Mouse (Mus musculus): ENCODE measurements around the gene 1700010B08Rik. TPM values are rescaled to one million over a fixed set of nuclear protein-coding genes. Genes with fewer than 3 reads are reported as not detected.

1700010B08Rik gene
- polyA plus RNA-seq, 1 experiment, result 0.05 TPM

- TF ChIP-seq USF1 (IDR thresholded peaks at IDR 0.05; ENCODE audit: low read depth) (no peak), REST (IDR thresholded peaks at IDR 0.05; ENCODE audit: insufficient read depth, insufficient read length) (no peak), E2F4 (IDR thresholded peaks at IDR 0.05; ENCODE audit: insufficient read depth) (no peak), POLR2A (IDR thresholded peaks at IDR 0.05; ENCODE audit: insufficient read length, low read depth) (no peak), MAX (IDR thresholded peaks at IDR 0.05; ENCODE audit: low read depth) (no peak), MYOG (IDR thresholded peaks at IDR 0.05; ENCODE audit: control insufficient read depth in 1 of 3, insufficient read depth in 1 of 3, insufficient read length in 2 of 3, low read depth in 2 of 3) (no peak), CEBPB (IDR thresholded peaks at IDR 0.05; ENCODE audit: insufficient read depth, poor library complexity, severe bottlenecking) (no peak), POLR2AphosphoS2 (IDR thresholded peaks at IDR 0.05; ENCODE audit: insufficient read length, low read depth) (no peak), MYOD1 (IDR thresholded peaks at IDR 0.05; ENCODE audit: control insufficient read depth in 1 of 3, insufficient read length in 2 of 3, low read depth in 2 of 3) (no peak), SRF (IDR thresholded peaks at IDR 0.05; ENCODE audit: control insufficient read depth, insufficient read length, low read depth) (no peak), TCF3 (IDR thresholded peaks at IDR 0.05; ENCODE audit: insufficient read length, low read depth) (no peak), TCF12 (IDR thresholded peaks at IDR 0.05; ENCODE audit: insufficient read depth, poor library complexity, severe bottlenecking) (no peak)
- Histone ChIP-seq H3K27me3 (ENCODE audit: control insufficient read depth, insufficient read depth, insufficient read length) (no peaks in the 10 kb centered on the region), H3ac (ENCODE audit: control insufficient read depth, insufficient read length) (no peak overlapping the region), H3K36me3 (ENCODE audit: control insufficient read depth, insufficient read depth) (no peaks in the 10 kb centered on the region), H3K79me2 (ENCODE audit: control insufficient read depth, insufficient read depth) (no peaks in the 10 kb centered on the region), H3K4me3 (no peak overlapping the region), H3K4me2 (ENCODE audit: low read depth) (no peak overlapping the region)
Measured at GRCm38 (mm10) chr2:173716966-173717365, 2.2 kb upstream of the 1700010B08Rik start.

- Histone ChIP-seq H3K4me2 (ENCODE audit: low read depth) (no peak overlapping the region), H3K4me3 (no peak overlapping the region), H3K27me3 (ENCODE audit: control insufficient read depth, insufficient read depth, insufficient read length) (no peaks in the 10 kb centered on the region), H3K79me2 (ENCODE audit: control insufficient read depth, insufficient read depth) (no peaks in the 10 kb centered on the region), H3ac (ENCODE audit: control insufficient read depth, insufficient read length) (no peak overlapping the region), H3K36me3 (ENCODE audit: control insufficient read depth, insufficient read depth) (no peaks in the 10 kb centered on the region)
- TF ChIP-seq REST (IDR thresholded peaks at IDR 0.05; ENCODE audit: insufficient read depth, insufficient read length), result no peak
- TF ChIP-seq MYOD1 (IDR thresholded peaks at IDR 0.05; ENCODE audit: control insufficient read depth in 1 of 3, insufficient read length in 2 of 3, low read depth in 2 of 3), result no peak
- TF ChIP-seq POLR2A (IDR thresholded peaks at IDR 0.05; ENCODE audit: insufficient read length, low read depth), result no peak
- no peak for TF ChIP-seq TCF12 (IDR thresholded peaks at IDR 0.05; ENCODE audit: insufficient read depth, poor library complexity, severe bottlenecking)
- no peak for TF ChIP-seq SRF (IDR thresholded peaks at IDR 0.05; ENCODE audit: control insufficient read depth, insufficient read length, low read depth)
- no peak for TF ChIP-seq E2F4 (IDR thresholded peaks at IDR 0.05; ENCODE audit: insufficient read depth)
- TF ChIP-seq TCF3 (IDR thresholded peaks at IDR 0.05; ENCODE audit: insufficient read length, low read depth), result no peak
- no peak for TF ChIP-seq CEBPB (IDR thresholded peaks at IDR 0.05; ENCODE audit: insufficient read depth, poor library complexity, severe bottlenecking)
- TF ChIP-seq USF1 (IDR thresholded peaks at IDR 0.05; ENCODE audit: low read depth), result no peak
- no peak for TF ChIP-seq MAX (IDR thresholded peaks at IDR 0.05; ENCODE audit: low read depth)
- TF ChIP-seq MYOG (IDR thresholded peaks at IDR 0.05; ENCODE audit: control insufficient read depth in 1 of 3, insufficient read depth in 1 of 3, insufficient read length in 2 of 3, low read depth in 2 of 3), result no peak
- TF ChIP-seq POLR2AphosphoS2 (IDR thresholded peaks at IDR 0.05; ENCODE audit: insufficient read length, low read depth), result no peak
Measured at GRCm38 (mm10) chr2:173722251-173722857, 3.1 kb downstream of the 1700010B08Rik start.

- H3K4me2 ChIP-seq (ENCODE audit: low read depth), result no peak overlapping the region
- H3K36me3 ChIP-seq (ENCODE audit: control insufficient read depth, insufficient read depth), result no peaks in the 10 kb centered on the region
- H3K4me3 ChIP-seq, result no peak overlapping the region
- H3ac ChIP-seq (ENCODE audit: control insufficient read depth, insufficient read length), result no peak overlapping the region
- no peaks in the 10 kb centered on the region for H3K79me2 ChIP-seq (ENCODE audit: control insufficient read depth, insufficient read depth)
- no peaks in the 10 kb centered on the region for H3K27me3 ChIP-seq (ENCODE audit: control insufficient read depth, insufficient read depth, insufficient read length)
- TF ChIP-seq MAX (IDR thresholded peaks at IDR 0.05; ENCODE audit: low read depth) (no peak), MYOD1 (IDR thresholded peaks at IDR 0.05; ENCODE audit: control insufficient read depth in 1 of 3, insufficient read length in 2 of 3, low read depth in 2 of 3) (no peak), E2F4 (IDR thresholded peaks at IDR 0.05; ENCODE audit: insufficient read depth) (no peak), REST (IDR thresholded peaks at IDR 0.05; ENCODE audit: insufficient read depth, insufficient read length) (no peak), POLR2A (IDR thresholded peaks at IDR 0.05; ENCODE audit: insufficient read length, low read depth) (no peak), SRF (IDR thresholded peaks at IDR 0.05; ENCODE audit: control insufficient read depth, insufficient read length, low read depth) (no peak), TCF3 (IDR thresholded peaks at IDR 0.05; ENCODE audit: insufficient read length, low read depth) (no peak), MYOG (IDR thresholded peaks at IDR 0.05; ENCODE audit: control insufficient read depth in 1 of 3, insufficient read depth in 1 of 3, insufficient read length in 2 of 3, low read depth in 2 of 3) (no peak), CEBPB (IDR thresholded peaks at IDR 0.05; ENCODE audit: insufficient read depth, poor library complexity, severe bottlenecking) (no peak), TCF12 (IDR thresholded peaks at IDR 0.05; ENCODE audit: insufficient read depth, poor library complexity, severe bottlenecking) (no peak), USF1 (IDR thresholded peaks at IDR 0.05; ENCODE audit: low read depth) (no peak), POLR2AphosphoS2 (IDR thresholded peaks at IDR 0.05; ENCODE audit: insufficient read length, low read depth) (no peak)
Measured at GRCm38 (mm10) chr2:173724382-173724781, 5.2 kb downstream of the 1700010B08Rik start.

DNA sequence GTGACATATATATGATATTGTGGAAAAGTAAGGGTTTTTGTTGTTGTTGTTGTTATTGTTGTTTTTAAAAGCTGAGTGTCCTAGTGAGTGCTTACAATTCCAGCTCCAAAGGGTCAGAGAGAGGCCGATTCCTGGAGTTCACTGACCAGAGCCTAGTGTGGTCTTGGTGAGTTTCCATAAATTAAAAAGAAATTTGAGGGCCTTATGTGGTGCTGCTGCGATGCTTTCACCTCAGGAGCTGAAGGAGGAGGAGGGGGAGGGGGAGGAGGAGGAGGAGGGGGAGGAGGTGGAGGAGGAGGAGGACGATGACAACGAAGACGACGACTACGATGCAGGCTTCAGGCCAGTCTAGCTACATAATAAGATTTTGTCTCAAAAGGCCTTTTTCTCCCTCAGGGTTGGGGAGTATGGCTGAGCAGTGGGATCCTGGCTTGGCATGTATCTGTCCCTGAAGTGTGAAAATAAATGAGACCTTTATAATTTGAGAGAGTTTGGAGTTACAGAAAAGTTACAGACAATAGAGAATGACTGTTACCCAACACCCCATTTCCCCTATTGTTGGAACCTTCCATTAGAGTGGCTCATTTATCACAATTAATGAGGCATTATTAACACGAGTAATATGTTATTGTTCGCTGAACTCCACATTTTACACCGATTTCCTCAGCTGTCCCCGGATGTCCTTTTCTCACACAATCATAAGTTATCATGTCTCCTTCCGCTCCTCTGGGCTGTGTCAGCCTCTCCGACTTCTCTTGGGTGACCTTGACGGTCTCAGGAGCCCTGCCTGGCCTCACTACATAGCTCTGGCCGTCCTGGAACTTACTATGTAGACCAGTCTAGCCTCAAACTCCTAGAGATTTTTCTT lies 6.0 kb downstream of the 1700010B08Rik start:
- Histone ChIP-seq H3K79me2 (ENCODE audit: control insufficient read depth, insufficient read depth) (no peaks in the 10 kb centered on the region), H3K36me3 (ENCODE audit: control insufficient read depth, insufficient read depth) (no peaks in the 10 kb centered on the region), H3K4me2 (ENCODE audit: low read depth) (no peak overlapping the region), H3ac (ENCODE audit: control insufficient read depth, insufficient read length) (no peak overlapping the region), H3K4me3 (no peak overlapping the region), H3K27me3 (ENCODE audit: control insufficient read depth, insufficient read depth, insufficient read length) (no peaks in the 10 kb centered on the region)
- TF ChIP-seq POLR2AphosphoS2 (IDR thresholded peaks at IDR 0.05; ENCODE audit: insufficient read length, low read depth) (no peak), REST (IDR thresholded peaks at IDR 0.05; ENCODE audit: insufficient read depth, insufficient read length) (no peak), TCF12 (IDR thresholded peaks at IDR 0.05; ENCODE audit: insufficient read depth, poor library complexity, severe bottlenecking) (no peak), MYOG (IDR thresholded peaks at IDR 0.05; ENCODE audit: control insufficient read depth in 1 of 3, insufficient read depth in 1 of 3, insufficient read length in 2 of 3, low read depth in 2 of 3) (no peak), MYOD1 (IDR thresholded peaks at IDR 0.05; ENCODE audit: control insufficient read depth in 1 of 3, insufficient read length in 2 of 3, low read depth in 2 of 3) (no peak), TCF3 (IDR thresholded peaks at IDR 0.05; ENCODE audit: insufficient read length, low read depth) (no peak), E2F4 (IDR thresholded peaks at IDR 0.05; ENCODE audit: insufficient read depth) (no peak), SRF (IDR thresholded peaks at IDR 0.05; ENCODE audit: control insufficient read depth, insufficient read length, low read depth) (no peak)
